Mouse (Mus musculus) cortical plate, adult 2 months (tissue): ENCODE results near the gene Vwa5b1.

Experiments
- CTCF ChIP-seq: fragments of 200-500 bp; IDR thresholded peaks from 2 replicates; pipeline ENCODE4 v1.5.1; 2011; ENCODE audit warnings: mild to moderate bottlenecking, control low read depth, low read length; ENCODE audit not compliant: insufficient read depth; ENCODE audit errors: extremely low read depth
- POLR2A ChIP-seq: fragments of 200-500 bp; IDR thresholded peaks from 2 replicates; pipeline ENCODE4 v1.6.1; 2011; ENCODE audit warnings: mild to moderate bottlenecking, low read length, control low read depth; ENCODE audit not compliant: insufficient read depth; ENCODE audit errors: extremely low read depth

DNA sequence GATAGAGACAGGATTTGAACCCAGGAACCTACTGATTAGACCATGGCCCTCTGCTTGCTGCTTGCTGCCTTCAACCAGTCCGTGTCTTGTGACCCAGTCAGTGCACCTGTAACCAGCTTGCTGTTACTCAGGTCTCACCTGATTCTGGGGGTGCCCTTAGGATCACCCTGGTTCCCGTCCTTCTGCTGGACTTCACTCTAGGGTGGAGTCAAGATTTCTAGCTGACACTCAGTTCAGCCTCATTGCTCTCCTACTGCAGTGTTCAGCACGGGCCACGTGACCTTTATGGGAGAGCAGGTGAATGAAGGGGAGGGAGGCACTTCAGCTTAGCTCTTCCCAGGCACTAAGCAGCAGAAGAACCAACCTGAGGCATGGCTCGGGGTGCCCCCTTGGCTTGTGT is 7.4 kb downstream of the Vwa5b1 start:
- TF ChIP-seq CTCF (no peak), POLR2A (no peak)
